Mouse (Mus musculus) large intestine, adult 2 months (tissue): ENCODE results near the gene Slc2a4. TPM values are rescaled to one million over a fixed set of nuclear protein-coding genes. Genes with fewer than 3 reads are reported as not detected.

Source experiments
- DNase-seq: peaks from one replicate; pipeline ENCODE4 v3.0.0-alpha.2; 2012; ENCODE audit warnings: low read depth, low spot score
- WGBS: fragments of 180-500 bp; shearing (Covaris S2); methylation state at CpG from one replicate; pipeline ENCODE4 v1.1.7; 2018; 5-methylcytosine and 5-hydroxymethylcytosine counted together
- polyA plus RNA-seq: library from polyadenylated mRNA; depleted of rRNA; stranded (reverse); fragments of >200 nt; gene quantifications from 2 replicates; pipeline ENCODE4 v1.2.3, GENCODE M21; 2012; rRNA removed

Gene Slc2a4
- 27.4 and 27.5 TPM in 2 replicates for polyA plus RNA-seq

GRCm38 (mm10) chr11:69948066-69948762, at the start of gene Slc2a4:
Slc2a4 (minus strand) TSS chr11:69948188.
- WGBS: under 1% methylated on average over 34 of the region's 34 CpGs
- DNase-seq: no peak

- 2% methylated on average over 41 of the region's 44 CpGs for WGBS
- no peak for DNase-seq
Measured at GRCm38 (mm10) chr11:69997070-69997509, 49.1 kb upstream of the Slc2a4 start.

GRCm38 (mm10) chr11:69996161-69997061, 48.4 kb upstream of the Slc2a4 start:
- WGBS: 1% methylated on average over 65 of the region's 66 CpGs
- DNase-seq: no peak

GRCm38 (mm10) chr11:69995391-69995960, 47.5 kb upstream of the Slc2a4 start, which contains the start of gene Phf23:
Phf23 (plus strand) TSS chr11:69995777.
- WGBS: under 1% methylated on average over 36 of the region's 36 CpGs

GRCm38 (mm10) chr11:69994401-69995090, 46.6 kb upstream of the Slc2a4 start:
- WGBS: 80% methylated on average over 11 of the region's 11 CpGs
- no peak for DNase-seq

More at GRCm38 (mm10) chr11:69995391-69995960, 47.5 kb upstream of the Slc2a4 start, which contains the start of gene Phf23:
- peak; percentile 96 for DNase-seq

GRCm38 (mm10) chr11:69992932-69993331, 44.9 kb upstream of the Slc2a4 start:
- WGBS: 76% methylated on average over 3 of the region's 3 CpGs
- no peak for DNase-seq

- WGBS: 30% methylated on average over 10 of the region's 10 CpGs
- DNase-seq: no peak
Measured at GRCm38 (mm10) chr11:69992396-69992795, 44.4 kb upstream of the Slc2a4 start.

GRCm38 (mm10) chr11:69991711-69992110, 43.7 kb upstream of the Slc2a4 start:
- no peak for DNase-seq
- WGBS: under 1% methylated on average over 15 of the region's 15 CpGs

- 1% methylated on average over 40 of the region's 40 CpGs for WGBS
- peak; percentile 93 for DNase-seq
Measured at GRCm38 (mm10) chr11:69990850-69991691, 43.1 kb upstream of the Slc2a4 start, which contains the start of gene Gabarap. Gabarap (plus strand) TSS chr11:69991143.

GRCm38 (mm10) chr11:69989949-69990348, 42.0 kb upstream of the Slc2a4 start:
- no peak for DNase-seq
- WGBS: 90% methylated on average over 8 of the region's 8 CpGs

- no peak for DNase-seq
- 87% methylated on average over 8 of the region's 8 CpGs for WGBS
Measured at GRCm38 (mm10) chr11:69984431-69984830, 36.4 kb upstream of the Slc2a4 start.

- WGBS: 76% methylated on average over 4 of the region's 4 CpGs
Measured at GRCm38 (mm10) chr11:69983377-69983776, 35.4 kb upstream of the Slc2a4 start.

GRCm38 (mm10) chr11:69982877-69983276, 34.9 kb upstream of the Slc2a4 start:
- 20% methylated on average over 5 of the region's 5 CpGs for WGBS
- DNase-seq: no peak

More at GRCm38 (mm10) chr11:69983377-69983776, 35.4 kb upstream of the Slc2a4 start:
- no peak for DNase-seq

- 37% methylated on average over 8 of the region's 8 CpGs for WGBS
Measured at GRCm38 (mm10) chr11:69982225-69982624, 34.2 kb upstream of the Slc2a4 start, which contains the start of gene Elp5. Elp5 (minus strand) TSS chr11:69982517.

GRCm38 (mm10) chr11:69981141-69981762, 33.3 kb upstream of the Slc2a4 start, which contains the start of gene Ctdnep1:
Ctdnep1 (plus strand) TSS chr11:69981156.
- under 1% methylated on average over 43 of the region's 43 CpGs for WGBS
- no peak for DNase-seq

More at GRCm38 (mm10) chr11:69982225-69982624, 34.2 kb upstream of the Slc2a4 start, which contains the start of gene Elp5:
- no peak for DNase-seq

- peak; percentile 99 for DNase-seq
- WGBS: 2% methylated on average over 59 of the region's 60 CpGs
Measured at GRCm38 (mm10) chr11:69980196-69981140, 32.5 kb upstream of the Slc2a4 start.

- WGBS: under 1% methylated on average over 16 of the region's 16 CpGs
- no peak for DNase-seq
Measured at GRCm38 (mm10) chr11:69979827-69980195, 31.8 kb upstream of the Slc2a4 start.
